Mouse (Mus musculus) myocyte (in vitro differentiated cells): ENCODE measurements around the gene Slc22a17.

Experiments
- MAX ChIP-seq: IDR thresholded peaks from one replicate; pipeline ENCODE4 v1.6.1; 2011; ENCODE audit warnings: low read depth, mild to moderate bottlenecking, control low read depth
- MYOD1 ChIP-seq, 3 experiments: IDR thresholded peaks; one replicate each; pipeline ENCODE4 v1.6.1; 2011; ENCODE audit warnings: control low read depth in 2 of 3, low read depth in 2 of 3, mild to moderate bottlenecking in 2 of 3, moderate library complexity in 1 of 3; ENCODE audit not compliant: insufficient read length in 2 of 3, control insufficient read depth in 1 of 3
- MYOG ChIP-seq, 3 experiments: IDR thresholded peaks; one replicate each; pipeline ENCODE4 v1.6.1; 2011; ENCODE audit warnings: control low read depth in 2 of 3, low read depth in 2 of 3, mild to moderate bottlenecking in 2 of 3; ENCODE audit not compliant: insufficient read length in 2 of 3, control insufficient read depth in 1 of 3, insufficient read depth in 1 of 3
- POLR2A ChIP-seq: IDR thresholded peaks from one replicate; pipeline ENCODE4 v1.6.1; 2011; ENCODE audit warnings: low read depth, mild to moderate bottlenecking, control low read depth, moderate library complexity; ENCODE audit not compliant: insufficient read length
- POLR2AphosphoS2 ChIP-seq: IDR thresholded peaks from one replicate; pipeline ENCODE4 v1.6.1; 2011; ENCODE audit warnings: low read depth, control low read depth; ENCODE audit not compliant: insufficient read length
- TCF12 ChIP-seq: IDR thresholded peaks from one replicate; pipeline ENCODE4 v1.6.1; 2011; ENCODE audit warnings: mild to moderate bottlenecking, control low read depth; ENCODE audit not compliant: poor library complexity, insufficient read depth, severe bottlenecking

- TF ChIP-seq MYOG (IDR thresholded peaks at IDR 0.05; ENCODE audit: control insufficient read depth in 1 of 3, insufficient read depth in 1 of 3, insufficient read length in 2 of 3, low read depth in 2 of 3) (no peak), POLR2A (no peak), MYOD1 (IDR thresholded peaks at IDR 0.05; ENCODE audit: control insufficient read depth in 1 of 3, insufficient read length in 2 of 3, low read depth in 2 of 3) (no peak), TCF12 (no peak), POLR2AphosphoS2 (no peak), MAX (no peak)
These were observed 28.4 kb upstream of the Slc22a17 start for GRCm38 (mm10) chr14:54941024-54941978.
